Mouse (Mus musculus) forebrain, embryonic 16.5 days (tissue): Measurements from ENCODE around the gene Tbca. TPM values are rescaled to one million over a fixed set of nuclear protein-coding genes. Genes with fewer than 3 reads are reported as not detected.

ENCODE experiments used
- ATAC-seq: fragments of 200-750 bp; cut with Nextera tagmentation; 2 replicates; pipeline ENCODE4 v1.8.0; 2017; ENCODE audit warnings: mild to moderate bottlenecking, moderate library complexity
- H3K27ac ChIP-seq: fragments of 300-500 bp; sonication (generic); 2 replicates; pipeline ENCODE4 v1.5.1; 2014; ENCODE audit warnings: low read length, control low read depth
- H3K27me3 ChIP-seq: fragments of 300-500 bp; sonication (generic); replicated peaks from 2 replicates; pipeline ENCODE4 v1.6.1; 2014; ENCODE audit warnings: low read length; ENCODE audit not compliant: control insufficient read depth, insufficient read depth
- H3K36me3 ChIP-seq: fragments of 300-500 bp; sonication (generic); 2 replicates; pipeline ENCODE4 v1.6.1; 2014; ENCODE audit not compliant: control insufficient read depth, insufficient read depth
- H3K4me1 ChIP-seq: fragments of 300-500 bp; sonication (generic); replicated peaks from 2 replicates; pipeline ENCODE4 v1.6.1; 2014; ENCODE audit warnings: low read length; ENCODE audit not compliant: control insufficient read depth, insufficient read depth
- H3K4me2 ChIP-seq: fragments of 300-500 bp; sonication (generic); 2 replicates; pipeline ENCODE4 v1.6.1; 2014; ENCODE audit warnings: mild to moderate bottlenecking, low read length, control low read depth
- H3K4me3 ChIP-seq: fragments of 300-500 bp; sonication (generic); replicated peaks from 2 replicates; pipeline ENCODE4 v1.5.1; 2014; ENCODE audit warnings: mild to moderate bottlenecking, low read length, control low read depth
- H3K9ac ChIP-seq: fragments of 300-500 bp; sonication (generic); replicated peaks from 2 replicates; pipeline ENCODE4 v1.6.1; 2014; ENCODE audit warnings: low read depth, low read length, control low read depth
- H3K9me3 ChIP-seq: fragments of 300-500 bp; sonication (generic); 2 replicates; pipeline ENCODE4 v1.6.1; 2016; ENCODE audit warnings: low read length; ENCODE audit not compliant: control insufficient read depth
- WGBS: fragments of 180-500 bp; shearing (Covaris S2); extraction: QIAGEN DNeasy Blood & Tissue Kit; methylation state at CpG from one replicate; pipeline ENCODE4 v1.1.7; 2014; 5-methylcytosine and 5-hydroxymethylcytosine counted together
- polyA plus RNA-seq: library from polyadenylated mRNA; unstranded; fragments of >200 nt; fragmentation: Nextera tagmentation; extraction: Ambion mirVana; gene quantifications from 2 replicates; pipeline ENCODE4 v1.2.1, GENCODE M21; 2015

Tbca gene
- polyA plus RNA-seq, 1 experiment from 2014 or later = 242 TPM

GRCm38 (mm10) chr13:94806315-94807179 lies 17.8 kb downstream of the Tbca start:
- WGBS = 34% methylated on average over 9 of the region's 9 CpGs
- no peaks in the 10 kb centered on the region for H3K9me3 ChIP-seq
- no peaks in the 10 kb centered on the region for H3K36me3 ChIP-seq
- H3K4me3 ChIP-seq = no peak overlapping the region
- no peaks in the 10 kb centered on the region; the same call in 1 of the 2 replicates for H3K4me1 ChIP-seq
- H3K4me2 ChIP-seq = no peak overlapping the region
- no peak overlapping the region for H3K27ac ChIP-seq
- no peak for ATAC-seq
- H3K9ac ChIP-seq = no peak overlapping the region
- no peaks in the 10 kb centered on the region for H3K27me3 ChIP-seq

- Histone ChIP-seq H3K9me3 (no peaks in the 10 kb centered on the region), H3K36me3 (no peaks in the 10 kb centered on the region), H3K4me3 (no peak overlapping the region), H3K9ac (no peak overlapping the region), H3K4me2 (no peak overlapping the region), H3K27ac (no peak overlapping the region), H3K4me1 (no peaks in the 10 kb centered on the region), H3K27me3 (no peaks in the 10 kb centered on the region)
- ATAC-seq = no peak
Measured at GRCm38 (mm10) chr13:94808596-94808995, 19.9 kb downstream of the Tbca start.

GRCm38 (mm10) chr13:94809724-94810123 lies 21.0 kb downstream of the Tbca start:
- WGBS = 59% methylated on average over 1 of the region's 1 CpGs
- Histone ChIP-seq H3K4me3 (no peak overlapping the region), H3K4me1 (no peaks in the 10 kb centered on the region), H3K27ac (no peak overlapping the region), H3K9ac (no peak overlapping the region), H3K27me3 (no peaks in the 10 kb centered on the region), H3K9me3 (no peaks in the 10 kb centered on the region), H3K4me2 (no peak overlapping the region), H3K36me3 (no peaks in the 10 kb centered on the region)
- ATAC-seq = no peak

DNA sequence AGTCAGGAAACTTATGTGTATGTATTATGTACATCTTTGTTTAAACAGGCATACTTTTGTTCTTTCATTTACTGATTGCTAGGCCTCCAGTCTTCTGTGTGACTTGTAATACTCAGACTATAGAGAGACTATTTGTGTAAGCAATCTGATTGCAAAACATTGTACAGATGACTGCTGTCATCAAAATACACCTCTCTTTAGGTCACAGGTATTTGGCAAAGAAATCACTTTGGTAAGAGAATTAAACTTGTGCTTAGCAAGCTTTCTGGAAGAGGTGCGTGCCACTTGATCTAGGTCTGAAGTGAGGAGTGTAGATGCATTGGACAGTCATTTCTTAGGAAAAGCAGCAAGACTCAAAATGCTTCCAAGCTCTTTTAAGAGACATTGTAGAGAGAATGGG lies 22.7 kb downstream of the Tbca start:
- no peak for ATAC-seq
- 93% methylated on average over 1 of the region's 1 CpGs for WGBS

GRCm38 (mm10) chr13:94813770-94814169 lies 25.1 kb downstream of the Tbca start:
- no peak for ATAC-seq
- Histone ChIP-seq H3K4me1 (peaks cover 6% of the 10 kb centered on the region; the same call in 1 of the 2 replicates), H3K27ac (no peak overlapping the region), H3K4me3 (no peak overlapping the region), H3K36me3 (no peaks in the 10 kb centered on the region), H3K9me3 (no peaks in the 10 kb centered on the region), H3K9ac (no peak overlapping the region), H3K27me3 (no peaks in the 10 kb centered on the region), H3K4me2 (no peak overlapping the region)
- 68% methylated on average over 3 of the region's 3 CpGs for WGBS

More for the DNA sequence above, 22.7 kb downstream of the Tbca start:
- Histone ChIP-seq H3K36me3 (no peaks in the 10 kb centered on the region), H3K4me3 (no peak overlapping the region), H3K9ac (no peak overlapping the region), H3K9me3 (no peaks in the 10 kb centered on the region), H3K27me3 (no peaks in the 10 kb centered on the region), H3K4me2 (no peak overlapping the region), H3K4me1 (peaks cover 1% of the 10 kb centered on the region; the same call in 1 of the 2 replicates), H3K27ac (no peak overlapping the region)

DNA sequence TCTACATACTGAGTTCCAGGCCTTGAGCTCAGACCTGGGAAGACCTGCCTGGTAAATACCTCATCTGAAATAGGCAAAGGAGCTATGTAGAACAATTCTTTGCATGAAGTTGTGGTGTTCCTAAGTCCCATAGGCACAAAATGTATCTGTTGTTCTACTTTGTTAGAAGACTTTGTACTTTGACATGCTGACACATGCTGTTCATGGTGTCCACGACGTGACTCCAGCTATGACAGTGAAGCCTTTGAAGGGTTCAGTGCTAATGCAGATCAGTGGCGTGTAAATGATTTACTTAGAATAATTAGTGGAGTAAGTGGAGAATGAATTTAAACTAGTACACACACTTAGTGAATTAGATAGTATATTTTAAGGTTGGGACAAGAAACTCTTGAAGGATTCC lies 31.8 kb downstream of the Tbca start:
- ATAC-seq = no peak
- H3K36me3 ChIP-seq = no peaks in the 10 kb centered on the region
- H3K27ac ChIP-seq = no peak overlapping the region
- 20% methylated on average over 3 of the region's 3 CpGs for WGBS
- H3K27me3 ChIP-seq = no peaks in the 10 kb centered on the region
- no peak overlapping the region for H3K9ac ChIP-seq
- no peaks in the 10 kb centered on the region for H3K9me3 ChIP-seq
- H3K4me3 ChIP-seq = no peak overlapping the region
- peaks cover 6% of the 10 kb centered on the region; the same call in 1 of the 2 replicates for H3K4me1 ChIP-seq
- H3K4me2 ChIP-seq = no peak overlapping the region

GRCm38 (mm10) chr13:94820956-94821355 lies 32.2 kb downstream of the Tbca start:
- WGBS = 40% methylated on average over 2 of the region's 2 CpGs
- Histone ChIP-seq H3K9me3 (no peaks in the 10 kb centered on the region), H3K4me3 (no peak overlapping the region), H3K27me3 (no peaks in the 10 kb centered on the region), H3K4me1 (peaks cover 6% of the 10 kb centered on the region; the same call in 1 of the 2 replicates), H3K27ac (no peak overlapping the region), H3K4me2 (no peak overlapping the region), H3K9ac (no peak overlapping the region), H3K36me3 (no peaks in the 10 kb centered on the region)
- no peak for ATAC-seq

- no peak overlapping the region for H3K4me2 ChIP-seq
- H3K9ac ChIP-seq = no peak overlapping the region
- H3K4me1 ChIP-seq = peaks cover 4% of the 10 kb centered on the region
- ATAC-seq = no peak
- WGBS = 96% methylated on average over 5 of the region's 5 CpGs
- no peaks in the 10 kb centered on the region for H3K36me3 ChIP-seq
- H3K4me3 ChIP-seq = no peak overlapping the region
- H3K27ac ChIP-seq = no peak overlapping the region
- H3K9me3 ChIP-seq = no peaks in the 10 kb centered on the region
- no peaks in the 10 kb centered on the region for H3K27me3 ChIP-seq
Measured at GRCm38 (mm10) chr13:94826389-94826788, 37.7 kb downstream of the Tbca start.

- Histone ChIP-seq H3K4me3 (no peak overlapping the region), H3K9ac (no peak overlapping the region), H3K9me3 (no peaks in the 10 kb centered on the region), H3K27me3 (no peaks in the 10 kb centered on the region), H3K27ac (no peak overlapping the region), H3K4me2 (no peak overlapping the region), H3K4me1 (peaks cover 4% of the 10 kb centered on the region), H3K36me3 (no peaks in the 10 kb centered on the region)
- ATAC-seq = no peak
- WGBS = 95% methylated on average over 2 of the region's 2 CpGs
Measured at GRCm38 (mm10) chr13:94826986-94827385, 38.3 kb downstream of the Tbca start.
